Mouse (Mus musculus) heart, embryonic 11.5 days (tissue): ENCODE measurements around the gene Cdk4. TPM values are rescaled to one million over a fixed set of nuclear protein-coding genes. Genes with fewer than 3 reads are reported as not detected.

ENCODE experiments used
- ATAC-seq: fragments of 200-750 bp; cut with Nextera tagmentation; replicated peaks from 2 replicates; pipeline ENCODE4 v1.8.0; 2017; ENCODE audit warnings: moderate library complexity; ENCODE audit not compliant: insufficient number of reproducible peaks, low FRiP score, low TSS enrichment
- H3K27ac ChIP-seq: fragments of 300-500 bp; sonication (generic); 2 replicates; pipeline ENCODE4 v1.5.1; 2014; ENCODE audit warnings: mild to moderate bottlenecking, low read depth, low read length
- H3K27me3 ChIP-seq: fragments of 300-500 bp; sonication (generic); 2 replicates; pipeline ENCODE4 v1.6.1; 2014; ENCODE audit warnings: mild to moderate bottlenecking, low read length, mixed read lengths; ENCODE audit not compliant: control insufficient read depth, insufficient read depth
- H3K36me3 ChIP-seq: fragments of 300-500 bp; sonication (generic); 2 replicates; pipeline ENCODE4 v1.6.1; 2014; ENCODE audit warnings: mild to moderate bottlenecking, low read length, moderate library complexity, mixed read lengths; ENCODE audit not compliant: control insufficient read depth, insufficient read depth
- H3K4me1 ChIP-seq: fragments of 300-500 bp; sonication (generic); 2 replicates; pipeline ENCODE4 v1.6.1; 2014; ENCODE audit warnings: low read length; ENCODE audit not compliant: control insufficient read depth, insufficient read depth
- H3K4me2 ChIP-seq: fragments of 300-500 bp; sonication (generic); 2 replicates; pipeline ENCODE4 v1.6.1; 2014; ENCODE audit warnings: mild to moderate bottlenecking, moderate library complexity
- H3K4me3 ChIP-seq: fragments of 300-500 bp; sonication (generic); 2 replicates; pipeline ENCODE4 v1.5.1; 2014; ENCODE audit warnings: low read depth, low read length
- H3K9ac ChIP-seq: fragments of 300-500 bp; sonication (generic); 2 replicates; pipeline ENCODE4 v1.6.1; 2014; ENCODE audit warnings: mild to moderate bottlenecking, low read depth, low read length, moderate library complexity
- H3K9me3 ChIP-seq: fragments of 300-500 bp; sonication (generic); replicated peaks from 2 replicates; pipeline ENCODE4 v1.6.1; 2016; ENCODE audit warnings: low read length; ENCODE audit not compliant: control insufficient read depth
- WGBS: fragments of 180-500 bp; shearing (Covaris S2); extraction: QIAGEN DNeasy Blood & Tissue Kit; methylation state at CpG from one replicate; pipeline ENCODE4 v1.1.7; 2014; ENCODE audit not compliant: insufficient replicate concordance; 5-methylcytosine and 5-hydroxymethylcytosine counted together
- polyA plus RNA-seq: library from polyadenylated mRNA; unstranded; fragments of >200 nt; fragmentation: Nextera tagmentation; extraction: Ambion mirVana; gene quantifications from 2 replicates; pipeline ENCODE4 v1.2.1, GENCODE M21; 2014

Cdk4 gene
- 1,419 and 1,452 TPM in 2 replicates for polyA plus RNA-seq

DNA sequence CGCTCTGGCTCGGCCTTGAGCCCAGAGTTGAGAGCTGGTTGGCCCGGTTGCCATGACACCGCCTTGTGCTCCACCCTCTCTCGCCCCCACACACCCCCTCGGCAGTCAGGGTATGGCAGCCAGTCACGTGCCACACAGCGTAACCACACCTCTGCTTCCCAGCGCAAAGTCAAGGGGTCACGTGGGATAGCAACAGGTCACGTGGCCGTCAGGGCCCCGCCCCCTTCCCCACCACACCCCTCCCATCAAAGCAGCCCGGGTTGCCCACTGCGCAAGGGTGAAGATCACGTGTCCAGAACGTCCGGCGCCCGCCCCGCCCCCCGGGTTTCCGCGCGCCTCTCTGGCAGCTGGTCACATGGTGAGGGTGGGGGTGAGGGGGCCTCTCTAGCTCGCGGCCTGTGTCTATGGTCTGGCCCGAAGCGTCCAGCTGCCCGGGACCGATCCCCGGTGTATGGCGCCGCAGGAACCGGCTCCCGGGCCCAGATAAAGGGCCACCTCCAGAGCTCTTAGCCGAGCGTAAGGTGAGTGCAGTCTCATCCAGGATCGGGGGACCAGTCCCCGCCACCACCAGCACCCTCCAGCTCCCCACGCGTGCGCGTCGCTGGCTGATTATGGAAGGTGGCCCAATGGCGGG is at the start of gene Cdk4:
Gene Cdk4 (plus strand): TSS at position 296 of the 634 bp plus-strand sequence.
- peak within 1 kb of the TSS; percentile 63 for H3K4me3 ChIP-seq
- peak; percentile 91 for ATAC-seq
- no peaks in the 10 kb centered on the region for H3K9me3 ChIP-seq
- H3K27me3 ChIP-seq, result peaks cover 33% of the 10 kb centered on the region
- peak within 1 kb of the TSS; percentile 87 for H3K27ac ChIP-seq
- H3K9ac ChIP-seq, result peak within 1 kb of the TSS; percentile 96
- peaks cover 16% of the 10 kb centered on the region for H3K4me1 ChIP-seq
- H3K4me2 ChIP-seq, result peak within 1 kb of the TSS; percentile 91
- H3K36me3 ChIP-seq, result peaks cover 35% of the 10 kb centered on the region
- under 1% methylated on average over 45 of the region's 46 CpGs for WGBS

DNA sequence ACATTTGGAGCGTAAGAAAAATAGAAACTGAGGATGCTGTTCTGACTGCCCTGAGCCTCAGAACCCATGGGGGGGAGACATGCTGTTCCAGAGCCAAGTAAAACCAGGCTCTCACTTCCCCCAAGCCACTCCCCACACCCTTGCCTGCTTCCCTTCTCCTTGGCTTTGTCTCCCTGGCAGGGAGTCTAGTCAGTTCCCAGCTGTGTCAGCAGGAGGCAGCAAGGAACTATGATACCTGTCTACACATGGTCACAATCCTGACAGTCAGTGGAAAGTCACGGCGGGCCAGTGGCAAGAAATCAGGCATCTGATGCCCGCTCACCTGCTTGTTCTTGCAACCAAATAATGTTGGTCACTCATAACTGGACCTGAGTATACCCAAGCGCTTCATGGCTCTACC is 46.8 kb upstream of the Cdk4 start:
- Histone ChIP-seq H3K9me3 (no peaks in the 10 kb centered on the region), H3K4me1 (no peaks in the 10 kb centered on the region), H3K27me3 (no peaks in the 10 kb centered on the region), H3K36me3 (0 out of 2 replicates have a peak, but pooled peaks cover 3% of the 10 kb centered on the region), H3K27ac (no peak overlapping the region), H3K9ac (no peak overlapping the region), H3K4me3 (no peak overlapping the region), H3K4me2 (no peak overlapping the region)
- ATAC-seq, result no peak
- 57% methylated on average over 5 of the region's 5 CpGs for WGBS

- H3K9ac ChIP-seq, result no peak overlapping the region
- WGBS, result 21% methylated on average over 2 of the region's 2 CpGs
- no peak for ATAC-seq
- H3K9me3 ChIP-seq, result no peaks in the 10 kb centered on the region
- 0 out of 2 replicates have a peak, but pooled peaks cover 3% of the 10 kb centered on the region for H3K36me3 ChIP-seq
- no peak overlapping the region for H3K27ac ChIP-seq
- no peak overlapping the region for H3K4me2 ChIP-seq
- no peak overlapping the region for H3K4me3 ChIP-seq
- no peaks in the 10 kb centered on the region for H3K4me1 ChIP-seq
- no peaks in the 10 kb centered on the region for H3K27me3 ChIP-seq
These were observed 46.3 kb upstream of the Cdk4 start for GRCm38 (mm10) chr10:127017071-127017470.

GRCm38 (mm10) chr10:127018422-127018821 is 44.9 kb upstream of the Cdk4 start:
- WGBS, result 72% methylated on average over 16 of the region's 16 CpGs
- Histone ChIP-seq H3K4me2 (no peak overlapping the region), H3K4me1 (no peaks in the 10 kb centered on the region), H3K4me3 (no peak overlapping the region), H3K9me3 (no peaks in the 10 kb centered on the region), H3K36me3 (peaks cover 7% of the 10 kb centered on the region; the same call in 1 of the 2 replicates), H3K9ac (no peak overlapping the region), H3K27ac (no peak overlapping the region), H3K27me3 (no peaks in the 10 kb centered on the region)
- ATAC-seq, result no peak

- Histone ChIP-seq H3K36me3 (peaks cover 25% of the 10 kb centered on the region), H3K9ac (peak within 1 kb of the TSS; percentile 96), H3K4me3 (peak within 1 kb of the TSS; percentile 91), H3K27ac (peak within 1 kb of the TSS; percentile 86), H3K9me3 (no peaks in the 10 kb centered on the region), H3K4me2 (peak within 1 kb of the TSS; percentile 88), H3K4me1 (no peaks in the 10 kb centered on the region), H3K27me3 (no peaks in the 10 kb centered on the region)
- WGBS, result 6% methylated on average over 56 of the region's 56 CpGs
- peak; percentile 82 for ATAC-seq
These were observed 32.7 kb upstream of the Cdk4 start, which contains the start of gene Tsfm for GRCm38 (mm10) chr10:127030336-127031296. TSS of gene Tsfm (minus strand) at chr10:127030840.

GRCm38 (mm10) chr10:127033301-127033741 is 30.0 kb upstream of the Cdk4 start:
- Histone ChIP-seq H3K9ac (no peak overlapping the region), H3K4me3 (no peak overlapping the region), H3K27ac (no peak overlapping the region), H3K27me3 (no peaks in the 10 kb centered on the region), H3K36me3 (peaks cover 3% of the 10 kb centered on the region), H3K9me3 (no peaks in the 10 kb centered on the region), H3K4me2 (no peak overlapping the region), H3K4me1 (no peaks in the 10 kb centered on the region)
- no peak for ATAC-seq
- 79% methylated on average over 8 of the region's 8 CpGs for WGBS

- H3K4me3 ChIP-seq, result no peak overlapping the region
- H3K4me2 ChIP-seq, result no peak overlapping the region
- H3K9ac ChIP-seq, result no peak overlapping the region
- no peak for ATAC-seq
- WGBS, result 75% methylated on average over 12 of the region's 12 CpGs
- H3K27me3 ChIP-seq, result peaks cover 8% of the 10 kb centered on the region
- no peaks in the 10 kb centered on the region for H3K36me3 ChIP-seq
- no peaks in the 10 kb centered on the region for H3K4me1 ChIP-seq
- no peak overlapping the region for H3K27ac ChIP-seq
- H3K9me3 ChIP-seq, result no peaks in the 10 kb centered on the region
These were observed 27.1 kb upstream of the Cdk4 start for GRCm38 (mm10) chr10:127036273-127036672.

DNA sequence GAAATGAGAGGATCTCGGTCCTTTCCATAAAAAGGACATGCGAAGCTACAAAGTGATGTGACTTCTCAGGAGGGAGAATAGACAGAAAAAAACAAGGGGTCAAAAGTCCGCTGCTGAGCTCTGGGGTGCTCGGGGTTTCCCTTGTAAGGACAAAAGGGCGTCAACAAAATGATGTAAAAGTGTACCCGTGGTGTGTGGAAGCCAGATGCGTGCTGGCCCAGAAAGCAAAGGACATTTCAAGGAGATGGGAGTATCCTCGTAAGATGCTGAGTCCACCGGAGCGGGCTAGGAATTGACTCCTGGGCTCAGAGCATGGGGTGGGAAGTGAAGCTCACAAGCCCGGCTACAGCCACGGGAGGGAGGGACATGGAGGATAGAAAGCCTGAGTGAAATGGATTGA is 25.7 kb upstream of the Cdk4 start:
- H3K27me3 ChIP-seq, result peaks cover 8% of the 10 kb centered on the region
- ATAC-seq, result no peak
- H3K4me2 ChIP-seq, result no peak overlapping the region
- 70% methylated on average over 12 of the region's 12 CpGs for WGBS
- no peak overlapping the region for H3K9ac ChIP-seq
- no peak overlapping the region for H3K4me3 ChIP-seq
- no peaks in the 10 kb centered on the region for H3K9me3 ChIP-seq
- H3K36me3 ChIP-seq, result no peaks in the 10 kb centered on the region
- H3K27ac ChIP-seq, result no peak overlapping the region
- no peaks in the 10 kb centered on the region; the same call in 1 of the 2 replicates for H3K4me1 ChIP-seq
